Mouse (Mus musculus): ENCODE results near the gene Zmiz1.

- TF ChIP-seq CTCF (IDR thresholded peaks at IDR 0.05; ENCODE audit: insufficient read depth, low read length) (no peak), POLR2A (IDR thresholded peaks at IDR 0.05; ENCODE audit: borderline replicate concordance, extremely low read depth, low read depth, low read length) (no peak)
Observed at GRCm38 (mm10) chr14:25451699-25452632, 7.0 kb upstream of the Zmiz1 start.
